Comparison of ENCODE assay signal across 23 mouse cellular contexts in the genomic region with DNA sequence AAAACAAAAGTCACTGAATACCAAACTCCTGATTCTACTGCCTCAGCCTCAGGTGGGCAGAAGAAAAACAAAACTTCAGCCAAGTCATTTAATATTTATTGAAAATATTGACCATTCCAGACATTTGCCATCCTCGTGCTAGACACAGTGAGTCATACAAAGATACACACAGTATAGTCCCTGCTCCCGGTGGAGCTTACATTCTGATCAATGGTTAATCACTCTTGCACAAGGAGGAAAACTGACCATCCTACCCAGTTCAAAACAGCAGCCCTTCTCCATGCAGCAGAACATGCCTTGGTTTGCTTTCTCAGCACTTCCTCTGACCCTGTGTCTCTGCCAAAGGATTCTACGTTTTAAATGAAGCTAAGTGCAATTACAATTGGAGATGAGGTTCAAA. TPM values are rescaled to one million over a fixed set of nuclear protein-coding genes. Genes with fewer than 3 reads are reported as not detected.
DNase-seq lines count a peak whose midpoint lies in the region; ATAC-seq and TF ChIP-seq lines count a peak whose summit lies in the region.
"Had no signal": no experiment of that assay in that cellular context is flagged by ENCODE, and none has a peak within 500 bp of the region (broad histone marks: within the 10 kb centered on the region; RNA-seq: fewer than 3 reads in every experiment).

No protein-coding gene starts in this region.

- 59% methylated on average over 3 of the region's 3 CpGs for whole genome bisulfite sequencing in intestine, embryonic 16.5 days
- 47% methylated on average over 3 of the region's 3 CpGs for WGBS in intestine, embryonic 15.5 days
- WGBS in liver, embryonic 11.5 days: 63% methylated on average over 3 of the region's 3 CpGs
- WGBS in liver, embryonic 15.5 days (ENCODE audit: insufficient replicate concordance): 57% methylated on average over 3 of the region's 3 CpGs
- 54% methylated on average over 3 of the region's 3 CpGs for whole genome bisulfite sequencing in stomach, postnatal 0 days

- DNase-seq in liver, embryonic 11.5 days (ENCODE audit: low spot score): no peak
- no peak for DNase-seq in stomach, postnatal 0 days (ENCODE audit: low spot score)
- no peak for DNase-seq in heart, postnatal 10 days
- DNase-seq in adrenal gland, postnatal 10 days: no peak
- DNase-seq in spleen, adult 18-20 months: no peak
- DNase-seq: adrenal gland, adult 2 months; adrenal gland, postnatal 36 days; cerebellum, adult 2 months; cerebellum, postnatal 10 days; embryo, embryonic 11 days; forebrain, postnatal 0 days; gastrocnemius, adult 2 months; gastrocnemius, postnatal 25 days; heart, postnatal 4 days had no signal

- H3K9me3 ChIP-seq in intestine, embryonic 16.5 days (ENCODE audit: control insufficient read depth, low read length): no peaks in the 10 kb centered on the region
- H3K9me3 ChIP-seq in intestine, embryonic 15.5 days: no peaks in the 10 kb centered on the region
- no peaks in the 10 kb centered on the region for H3K9me3 ChIP-seq in liver, embryonic 11.5 days (ENCODE audit: control insufficient read depth, low read length)
- H3K9me3 ChIP-seq in liver, embryonic 15.5 days (replicated peaks): no peaks in the 10 kb centered on the region
- no peaks in the 10 kb centered on the region for H3K9me3 ChIP-seq in stomach, postnatal 0 days (ENCODE audit: control insufficient read depth, low read length)
- H3K9me3 ChIP-seq: embryonic facial prominence, embryonic 15.5 days; forebrain, embryonic 13.5 days; heart, embryonic 13.5 days; hindbrain, embryonic 12.5 days had no signal

- no peak overlapping the region for H3K9ac ChIP-seq in intestine, embryonic 16.5 days (ENCODE audit: low read depth, low read length)
- H3K9ac ChIP-seq in intestine, embryonic 15.5 days: no peak overlapping the region
- no peak overlapping the region for H3K9ac ChIP-seq in liver, embryonic 11.5 days (ENCODE audit: low read depth, low read length)
- H3K9ac ChIP-seq in liver, embryonic 15.5 days: no peak overlapping the region
- no peak overlapping the region for H3K9ac ChIP-seq in stomach, postnatal 0 days (ENCODE audit: low read length)
- H3K9ac ChIP-seq: embryonic facial prominence, embryonic 15.5 days; forebrain, embryonic 13.5 days; forebrain, postnatal 0 days; heart, embryonic 13.5 days; hindbrain, embryonic 12.5 days had no signal

- H3K27me3 ChIP-seq in intestine, embryonic 16.5 days (replicated peaks; ENCODE audit: control insufficient read depth, insufficient read depth, low read length): no peaks in the 10 kb centered on the region
- no peaks in the 10 kb centered on the region for H3K27me3 ChIP-seq in intestine, embryonic 15.5 days (replicated peaks)
- no peaks in the 10 kb centered on the region for H3K27me3 ChIP-seq in liver, embryonic 11.5 days (replicated peaks; ENCODE audit: control insufficient read depth, insufficient read depth, low read length)
- no peaks in the 10 kb centered on the region for H3K27me3 ChIP-seq in liver, embryonic 15.5 days
- no peaks in the 10 kb centered on the region for H3K27me3 ChIP-seq in stomach, postnatal 0 days (ENCODE audit: control insufficient read depth, insufficient read depth, low read length)
- H3K27me3 ChIP-seq: embryonic facial prominence, embryonic 15.5 days; forebrain, embryonic 13.5 days; heart, embryonic 13.5 days; hindbrain, embryonic 12.5 days had no signal

- no peak overlapping the region for H3K27ac ChIP-seq in intestine, embryonic 16.5 days (ENCODE audit: low read length)
- H3K27ac ChIP-seq in intestine, embryonic 15.5 days: no peak overlapping the region
- no peak overlapping the region for H3K27ac ChIP-seq in liver, embryonic 11.5 days (ENCODE audit: low read depth, low read length)
- H3K27ac ChIP-seq in liver, embryonic 15.5 days (replicated peaks): peak overlapping the region; percentile 55
- no peak overlapping the region for H3K27ac ChIP-seq in stomach, postnatal 0 days (replicated peaks)
- H3K27ac ChIP-seq: embryonic facial prominence, embryonic 15.5 days; forebrain, embryonic 13.5 days; gastrocnemius, adult 2 months; heart, embryonic 13.5 days; hindbrain, embryonic 12.5 days had no signal

- 0 out of 2 replicates have a peak, but pooled peaks cover 3% of the 10 kb centered on the region for H3K36me3 ChIP-seq in intestine, embryonic 16.5 days (ENCODE audit: control insufficient read depth, insufficient read depth, low read length)
- no peaks in the 10 kb centered on the region for H3K36me3 ChIP-seq in intestine, embryonic 15.5 days
- H3K36me3 ChIP-seq in liver, embryonic 11.5 days (ENCODE audit: control insufficient read depth, insufficient read depth, low read length): no peaks in the 10 kb centered on the region
- H3K36me3 ChIP-seq in liver, embryonic 15.5 days (replicated peaks): no peaks in the 10 kb centered on the region
- H3K36me3 ChIP-seq in stomach, postnatal 0 days (ENCODE audit: control insufficient read depth, insufficient read depth, low read length): no peaks in the 10 kb centered on the region
- H3K36me3 ChIP-seq: embryonic facial prominence, embryonic 15.5 days; hindbrain, embryonic 12.5 days had no signal

- no peaks in the 10 kb centered on the region for H3K4me1 ChIP-seq in intestine, embryonic 16.5 days (ENCODE audit: control insufficient read depth, insufficient read depth, low read length)
- no peaks in the 10 kb centered on the region for H3K4me1 ChIP-seq in intestine, embryonic 15.5 days (replicated peaks)
- H3K4me1 ChIP-seq in liver, embryonic 11.5 days (replicated peaks; ENCODE audit: control insufficient read depth, insufficient read depth, low read length): no peaks in the 10 kb centered on the region
- no peaks in the 10 kb centered on the region; the same call in 1 of the 2 replicates for H3K4me1 ChIP-seq in liver, embryonic 15.5 days (replicated peaks)
- H3K4me1 ChIP-seq in stomach, postnatal 0 days (replicated peaks; ENCODE audit: control insufficient read depth, insufficient read depth): no peaks in the 10 kb centered on the region
- H3K4me1 ChIP-seq: embryonic facial prominence, embryonic 15.5 days; forebrain, embryonic 13.5 days; heart, embryonic 13.5 days; hindbrain, embryonic 12.5 days had no signal

- intact Hi-C loops in heart, postnatal 10 days (cut with DNase I): no loop called here

- H3K4me2 ChIP-seq in intestine, embryonic 16.5 days (ENCODE audit: low read depth, low read length): no peak overlapping the region
- H3K4me2 ChIP-seq in intestine, embryonic 15.5 days (replicated peaks): no peak overlapping the region
- no peak overlapping the region; the same call in 1 of the 2 replicates for H3K4me2 ChIP-seq in liver, embryonic 11.5 days
- no peak overlapping the region for H3K4me2 ChIP-seq in liver, embryonic 15.5 days
- no peak overlapping the region for H3K4me2 ChIP-seq in stomach, postnatal 0 days (replicated peaks; ENCODE audit: low read depth)
- H3K4me2 ChIP-seq: embryonic facial prominence, embryonic 15.5 days; forebrain, embryonic 13.5 days; hindbrain, embryonic 12.5 days had no signal

- no peak for TF ChIP-seq CTCF in stomach, postnatal 0 days (IDR thresholded peaks at IDR 0.05; ENCODE audit: low read depth)

- TF ChIP-seq EP300 in stomach, postnatal 0 days (optimal IDR thresholded peaks at IDR 0.05): no peak

- ATAC-seq in intestine, embryonic 16.5 days: peak; percentile 59; the same call in 1 of the 2 replicates
- no peak for ATAC-seq in intestine, embryonic 15.5 days
- peak; percentile 43 for ATAC-seq in liver, embryonic 11.5 days (replicated peaks; ENCODE audit: low FRiP score)
- peak; percentile 68; the same call in 1 of the 2 replicates for ATAC-seq in liver, embryonic 15.5 days (ENCODE audit: insufficient read depth)
- peak; percentile 49; the same call in 1 of the 2 replicates for ATAC-seq in stomach, postnatal 0 days (ENCODE audit: low FRiP score, low TSS enrichment)
- ATAC-seq: forebrain, embryonic 13.5 days; forebrain, postnatal 0 days; hindbrain, embryonic 16.5 days had no signal

- H3K4me3 ChIP-seq in intestine, embryonic 16.5 days (ENCODE audit: low read length): no peak overlapping the region
- H3K4me3 ChIP-seq in intestine, embryonic 15.5 days (replicated peaks): no peak overlapping the region
- H3K4me3 ChIP-seq in liver, embryonic 11.5 days (ENCODE audit: low read depth, low read length): no peak overlapping the region
- H3K4me3 ChIP-seq in liver, embryonic 15.5 days (replicated peaks): no peak overlapping the region
- no peak overlapping the region for H3K4me3 ChIP-seq in stomach, postnatal 0 days (ENCODE audit: low read depth, low read length)
- H3K4me3 ChIP-seq: embryonic facial prominence, embryonic 15.5 days; forebrain, embryonic 13.5 days; gastrocnemius, adult 2 months; heart, embryonic 13.5 days; hindbrain, embryonic 12.5 days had no signal

RNA-seq across cellular contexts. Expression of a gene that starts 14.6 kb away (rescaled TPM):
- 14.2 and 15.4 TPM in 2 replicates for polyA plus RNA-seq in intestine, embryonic 16.5 days (2015; fragmentation: Nextera tagmentation; extraction: Ambion mirVana)
- 17.7 and 19.9 TPM in 2 replicates for polyA plus RNA-seq in intestine, embryonic 15.5 days (2015; fragmentation: Nextera tagmentation; extraction: Ambion mirVana)
- polyA plus RNA-seq in liver, embryonic 11.5 days (2014; fragmentation: Nextera tagmentation; extraction: Ambion mirVana): 11.7 and 11.9 TPM in 2 replicates
- polyA plus RNA-seq in liver, embryonic 15.5 days (2015; fragmentation: Nextera tagmentation; extraction: Ambion mirVana): 5.1 and 5.3 TPM in 2 replicates
- polyA plus RNA-seq in stomach, postnatal 0 days (2015; fragmentation: Nextera tagmentation; extraction: Ambion mirVana): 2.3 and 2.6 TPM in 2 replicates
- total RNA-seq in heart, postnatal 10 days (2021): 1 to 10 TPM; 7.3 to 8.0 TPM
- total RNA-seq in adrenal gland, postnatal 10 days (2021): 10 to 100 TPM; 12.5 to 26.1 TPM
- total RNA-seq: MEL had no signal
